Mouse (Mus musculus) heart, postnatal 0 days (tissue): ENCODE data around the gene Ccdc12.

Experiments used
- CTCF ChIP-seq: IDR thresholded peaks from 2 replicates; pipeline ENCODE4 v1.5.1; 2016; ENCODE audit warnings: antibody characterized with exemption, control low read depth, low read depth
- EP300 ChIP-seq: IDR thresholded peaks from 2 replicates; pipeline ENCODE4 v1.6.1; 2016; ENCODE audit warnings: antibody characterized with exemption, low read depth

DNA sequence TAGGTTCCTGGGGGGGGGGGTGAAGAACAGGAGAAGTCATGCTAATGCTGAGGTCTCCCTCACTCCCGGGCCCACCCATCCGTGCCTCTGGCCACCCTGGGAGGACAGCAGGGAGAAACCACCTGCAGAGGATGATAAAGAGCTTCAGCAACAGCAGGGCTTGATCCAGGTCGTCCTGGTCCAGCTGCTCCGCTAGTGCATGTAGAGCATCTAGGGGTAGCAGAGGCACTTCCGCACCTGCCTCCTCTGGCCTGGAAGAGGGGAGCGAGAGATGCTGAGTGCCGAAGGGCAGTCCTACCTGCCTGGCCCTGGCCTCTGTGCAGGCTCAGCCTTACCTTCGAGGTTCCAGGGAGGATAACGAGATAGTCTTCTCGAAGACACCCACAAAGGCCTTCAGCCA, 12.0 kb upstream of the Ccdc12 start:
- TF ChIP-seq EP300 (no peak), CTCF (no peak)
